In genomic region chr7:74200661-74201060, GRCm38 (mm10) we compare ENCODE assay signal across 7 mouse cellular contexts.
DNase-seq lines count a peak whose midpoint lies in the region; ATAC-seq and TF ChIP-seq lines count a peak whose summit lies in the region.

No protein-coding gene starts in this region.

- H3K9ac ChIP-seq in kidney, postnatal 0 days (ENCODE audit: low read depth, low read length): no peak overlapping the region
- H3K9ac ChIP-seq in embryonic facial prominence, embryonic 11.5 days (replicated peaks; ENCODE audit: low read length): no peak overlapping the region

- H3K4me3 ChIP-seq in kidney, postnatal 0 days (replicated peaks; ENCODE audit: low read depth, low read length): no peak overlapping the region
- H3K4me3 ChIP-seq in testis, adult 2 months (ENCODE audit: control insufficient read depth, low read depth, low read length): no peak overlapping the region
- no peak overlapping the region for H3K4me3 ChIP-seq in embryonic facial prominence, embryonic 11.5 days (ENCODE audit: low read depth, low read length)

- H3K36me3 ChIP-seq in kidney, postnatal 0 days (ENCODE audit: insufficient read depth, low read length): no peaks in the 10 kb centered on the region
- no peaks in the 10 kb centered on the region for H3K36me3 ChIP-seq in testis, adult 2 months (ENCODE audit: control insufficient read depth, insufficient read depth, low read length)
- H3K36me3 ChIP-seq in embryonic facial prominence, embryonic 11.5 days (replicated peaks; ENCODE audit: control insufficient read depth, insufficient read depth, low read depth, low read length): no peaks in the 10 kb centered on the region

- no peaks in the 10 kb centered on the region for H3K9me3 ChIP-seq in kidney, postnatal 0 days (replicated peaks; ENCODE audit: low read length)
- no peaks in the 10 kb centered on the region for H3K9me3 ChIP-seq in embryonic facial prominence, embryonic 11.5 days (replicated peaks; ENCODE audit: control insufficient read depth, low read length)

- H3K27ac ChIP-seq in kidney, postnatal 0 days: no peak overlapping the region
- H3K27ac ChIP-seq in testis, adult 2 months (ENCODE audit: control insufficient read depth, insufficient read depth, low read depth, low read length): no peak overlapping the region
- H3K27ac ChIP-seq in embryonic facial prominence, embryonic 11.5 days (replicated peaks; ENCODE audit: low read depth, low read length): no peak overlapping the region

- no peak for ATAC-seq in kidney, postnatal 0 days (replicated peaks; ENCODE audit: low FRiP score, low read depth)
- ATAC-seq in embryonic facial prominence, embryonic 11.5 days (replicated peaks; ENCODE audit: insufficient number of reproducible peaks, low FRiP score, low TSS enrichment, low read depth): no peak

- TF ChIP-seq POLR2A in testis, adult 2 months (IDR thresholded peaks at IDR 0.05; ENCODE audit: control insufficient read depth, low read depth, low read length): no peak

- H3K27me3 ChIP-seq in kidney, postnatal 0 days (ENCODE audit: insufficient read depth, low read length): no peaks in the 10 kb centered on the region
- H3K27me3 ChIP-seq in testis, adult 2 months (ENCODE audit: control insufficient read depth, insufficient read depth, low read length): no peaks in the 10 kb centered on the region
- no peaks in the 10 kb centered on the region for H3K27me3 ChIP-seq in embryonic facial prominence, embryonic 11.5 days (ENCODE audit: control insufficient read depth, insufficient read depth, low read length)

- no peak overlapping the region for H3K4me2 ChIP-seq in kidney, postnatal 0 days (ENCODE audit: low read length)
- H3K4me2 ChIP-seq in embryonic facial prominence, embryonic 11.5 days (ENCODE audit: low read depth, low read length): no peak overlapping the region

- H3K4me1 ChIP-seq in kidney, postnatal 0 days (replicated peaks; ENCODE audit: insufficient read depth, low read length): no peaks in the 10 kb centered on the region
- H3K4me1 ChIP-seq in testis, adult 2 months (ENCODE audit: control insufficient read depth, insufficient read depth, low read length): no peaks in the 10 kb centered on the region
- no peaks in the 10 kb centered on the region for H3K4me1 ChIP-seq in embryonic facial prominence, embryonic 11.5 days (ENCODE audit: control insufficient read depth, insufficient read depth, low read length)

- no peak for DNase-seq in kidney, postnatal 0 days (ENCODE audit: low spot score)
- no peak for DNase-seq in kidney, postnatal 25 days
- DNase-seq in testis, postnatal 14 days (ENCODE audit: low spot score): no peak
- peak; percentile 50 for DNase-seq in embryonic facial prominence, embryonic 11.5 days (ENCODE audit: low spot score)
- DNase-seq in Muller cell, postnatal 12 days (ENCODE audit: inconsistent ontology term): no peak
- DNase-seq in frontal cortex, postnatal 14 days (ENCODE audit: low spot score in 2 of 2): no peak

- peak; percentile 50 for TF ChIP-seq CTCF in kidney, postnatal 0 days (IDR thresholded peaks at IDR 0.05; ENCODE audit: low read depth)
- TF ChIP-seq CTCF in testis, adult 2 months (IDR thresholded peaks at IDR 0.05; ENCODE audit: control insufficient read depth, insufficient read depth, insufficient replicate concordance, low read depth, low read length): peak; percentile 60; the same call in 1 of the 2 replicates

- 40% methylated on average over 4 of the region's 4 CpGs for WGBS in kidney, postnatal 0 days
- WGBS in embryonic facial prominence, embryonic 11.5 days: 28% methylated on average over 4 of the region's 4 CpGs
